In the genomic region with DNA sequence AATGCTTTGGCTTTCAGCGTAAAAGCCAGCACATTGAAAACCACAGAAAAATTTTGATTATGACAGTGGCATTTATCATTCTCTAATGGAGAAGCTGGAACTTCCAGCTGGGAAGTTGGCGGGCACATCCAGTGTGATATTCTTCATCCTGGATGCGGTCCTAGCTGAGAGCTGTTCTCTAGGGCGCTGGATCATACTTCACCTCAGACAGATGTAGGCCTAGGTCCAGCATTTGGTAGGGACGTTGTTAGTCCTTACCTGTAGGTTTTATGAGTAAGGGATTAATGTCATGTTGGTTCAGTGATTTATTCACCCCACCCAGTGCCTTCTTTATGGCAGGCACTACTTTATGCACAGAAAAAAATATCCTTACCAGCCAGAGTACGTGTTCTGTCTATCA, we compare ENCODE assay signal across 24 mouse cellular contexts.
DNase-seq lines count a peak whose midpoint lies in the region; TF ChIP-seq lines count a peak whose summit lies in the region.
"Had no signal": no experiment of that assay in that cellular context is flagged by ENCODE, and none has a peak within 500 bp of the region (broad histone marks: within the 10 kb centered on the region; RNA-seq: fewer than 3 reads in every experiment).

No protein-coding gene starts in this region.

- TF ChIP-seq POLR2A in lung, adult 2 months (IDR thresholded peaks at IDR 0.05; ENCODE audit: borderline replicate concordance, extremely low read depth, low read depth, low read length): no peak

- no peak overlapping the region for H3K4me3 ChIP-seq in gastrocnemius, adult 2 months
- no peak overlapping the region for H3K4me3 ChIP-seq in lung, adult 2 months (replicated peaks; ENCODE audit: extremely low read depth, low read depth, low read length)
- H3K4me3 ChIP-seq: embryonic facial prominence, embryonic 12.5 days; hindbrain, embryonic 13.5 days; liver, embryonic 13.5 days; lung, embryonic 15.5 days; midbrain, embryonic 10.5 days; midbrain, embryonic 15.5 days had no signal

- H3K27ac ChIP-seq in gastrocnemius, adult 2 months: no peak overlapping the region
- H3K27ac ChIP-seq: embryonic facial prominence, embryonic 12.5 days; hindbrain, embryonic 13.5 days; kidney, postnatal 0 days; liver, embryonic 13.5 days; lung, embryonic 15.5 days; midbrain, embryonic 10.5 days; midbrain, embryonic 15.5 days had no signal

- peak; percentile 24 for DNase-seq in gastrocnemius, adult 2 months
- no peak for DNase-seq in gastrocnemius, postnatal 25 days
- peak; percentile 17 for DNase-seq in kidney, postnatal 14 days
- no peak for DNase-seq in kidney, adult 9 months
- DNase-seq in lung, postnatal 25 days (ENCODE audit: low spot score): peak; percentile 3
- no peak for DNase-seq in lung, adult 2 months
- DNase-seq in brain, adult 2 months (ENCODE audit: low read depth, low spot score): peak; percentile 12
- no peak for DNase-seq in natural killer cell, adult 2 months (ENCODE audit: low spot score in 2 of 2)
- DNase-seq: adrenal gland, postnatal 10 days; cerebellum, adult 11 months; cerebellum, adult 9-10 months; cerebellum, postnatal 36 days; heart, postnatal 4 days; layer of hippocampus, postnatal 36 days; left cerebral cortex, postnatal 4 days; liver, embryonic 13.5 days; right cerebral cortex, postnatal 4 days; thymus, postnatal 14 days had no signal

- intact Hi-C loops in gastrocnemius, adult 2 months (cut with DNase I): no loop called here

- no peak for TF ChIP-seq CTCF in gastrocnemius, adult 2 months (IDR thresholded peaks at IDR 0.05)
- no peak for TF ChIP-seq CTCF in lung, adult 2 months (IDR thresholded peaks at IDR 0.05; ENCODE audit: insufficient read depth, low read length)

- WGBS in lung, adult 2 months: 64% methylated on average over 6 of the region's 6 CpGs

- H3K4me1 ChIP-seq in lung, adult 2 months (ENCODE audit: control insufficient read depth, insufficient read depth, low read length): no peaks in the 10 kb centered on the region
- H3K4me1 ChIP-seq: embryonic facial prominence, embryonic 12.5 days; liver, embryonic 13.5 days; lung, embryonic 15.5 days; midbrain, embryonic 10.5 days; midbrain, embryonic 15.5 days had no signal

Comparison
In these comparisons a context has a peak if more than half of its experiments do, and no peak if none do; other contexts are left out.
1. DNase-seq: peak in gastrocnemius, adult 2 months (single experiment), kidney, postnatal 14 days (single experiment), lung, postnatal 25 days (single experiment) and brain, adult 2 months (single experiment); none in gastrocnemius, postnatal 25 days (single experiment), kidney, adult 9 months (single experiment), lung, adult 2 months (single experiment) and natural killer cell, adult 2 months (0 of 2).